Mouse (Mus musculus) cerebellum, adult 2 months (tissue): ENCODE results near the gene Prr15l.

Source experiments
- CTCF ChIP-seq: fragments of 200-500 bp; IDR thresholded peaks from 2 replicates; pipeline ENCODE4 v1.5.1; 2011; ENCODE audit warnings: low read depth, mild to moderate bottlenecking, control low read depth, low read length, moderate library complexity, borderline replicate concordance; ENCODE audit not compliant: insufficient read depth
- POLR2A ChIP-seq: fragments of 200-500 bp; IDR thresholded peaks from 2 replicates; pipeline ENCODE4 v1.6.1; 2011; ENCODE audit warnings: low read length, control low read depth, borderline replicate concordance; ENCODE audit not compliant: insufficient read depth

DNA sequence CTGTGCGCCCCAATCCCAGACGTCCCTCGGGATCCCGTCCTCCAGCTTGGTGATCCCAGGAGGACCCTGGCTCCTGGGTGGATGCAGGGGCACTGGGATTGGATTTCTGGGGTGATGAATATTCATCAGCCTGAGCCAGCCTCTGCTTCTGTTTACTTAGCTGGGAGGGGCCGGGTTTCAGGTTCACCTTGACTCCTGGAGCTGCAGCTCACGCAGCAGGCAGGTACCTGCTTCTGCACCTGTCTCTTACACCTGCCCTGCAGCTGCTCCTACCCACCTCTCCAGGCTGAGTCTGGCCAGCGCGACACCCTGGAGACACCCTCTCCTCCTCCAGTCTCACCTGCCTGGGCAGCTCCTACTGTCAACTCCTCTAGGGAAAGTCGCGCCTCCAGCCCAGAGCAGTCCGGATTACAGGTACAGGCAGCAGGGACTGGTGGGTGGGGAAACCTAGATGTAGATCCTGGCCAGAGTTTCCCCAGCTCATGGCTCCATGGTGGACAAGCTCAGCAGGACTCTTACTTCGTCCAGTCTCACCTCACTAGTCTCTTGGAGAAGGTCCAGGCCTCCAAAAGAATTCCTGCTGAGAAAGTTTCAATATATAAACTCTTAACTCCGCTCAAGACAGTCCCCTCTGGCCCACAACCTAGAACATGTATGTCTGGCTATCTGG lies 1.3 kb downstream of the Prr15l start:
- no peak for TF ChIP-seq CTCF
- no peak for TF ChIP-seq POLR2A
